Mouse (Mus musculus): ENCODE data around the gene Irak1.

GRCm38 (mm10) chrX:74030000-74030399, 6.3 kb upstream of the Irak1 start:
- TF ChIP-seq CTCF (IDR thresholded peaks at IDR 0.05; ENCODE audit: low read depth) = no peak
- TF ChIP-seq EP300 (IDR thresholded peaks at IDR 0.05; ENCODE audit: low read depth) = no peak

Data from liver, embryonic 14.5 days (tissue).